8 mouse cellular contexts compared by ENCODE assay signal in genomic region chr8:119862749-119863148, GRCm38 (mm10). TPM values are rescaled to one million over a fixed set of nuclear protein-coding genes. Genes with fewer than 3 reads are reported as not detected.
DNase-seq lines count a peak whose midpoint lies in the region; ATAC-seq and TF ChIP-seq lines count a peak whose summit lies in the region.

No protein-coding gene starts in this region.

- peak overlapping the region; percentile 93 for H3K4me3 ChIP-seq in heart, embryonic 10.5 days
- peak overlapping the region; percentile 54 to 84 (median 71) for H3K4me3 ChIP-seq in CH12.LX (replicated peaks in 1 of 3; ENCODE audit: low read depth in 2 of 3, low read length in 2 of 3, poor library complexity in 1 of 3)
- H3K4me3 ChIP-seq in forebrain, embryonic 11.5 days (ENCODE audit: low read depth, low read length) = peak overlapping the region; percentile 73
- peak overlapping the region; percentile 59 to 71 for H3K4me3 ChIP-seq in liver, embryonic 14.5 days (ENCODE audit: insufficient read depth in 1 of 2, low read depth in 2 of 2, low read length in 2 of 2)

- in situ Hi-C loops in CH12.LX (cut with MboI; ENCODE audit: low pct_ligation_motif_present, low pct_unique_long_range_greater_than_20kb, low sequenced_read_pairs) = no loop called here

- H3K4me1 ChIP-seq in heart, embryonic 10.5 days = peaks cover 34% of the 10 kb centered on the region
- peaks cover 0 to 14% of the 10 kb centered on the region in 2 experiments; a peak in 2 of 4 replicates for H3K4me1 ChIP-seq in CH12.LX (ENCODE audit: control insufficient read depth in 1 of 2, insufficient read depth in 2 of 2)
- no peaks in the 10 kb centered on the region; the same call in 1 of the 2 replicates for H3K4me1 ChIP-seq in forebrain, embryonic 11.5 days (replicated peaks; ENCODE audit: control insufficient read depth, insufficient read depth, low read length)
- peaks cover 0 to 7% of the 10 kb centered on the region in 2 experiments; a peak in 3 of 4 replicates for H3K4me1 ChIP-seq in liver, embryonic 14.5 days (replicated peaks; ENCODE audit: control insufficient read depth in 2 of 2, insufficient read depth in 2 of 2, low read length in 1 of 2)

- ATAC-seq in forebrain, embryonic 11.5 days (replicated peaks; ENCODE audit: low FRiP score) = no peak
- ATAC-seq in liver, embryonic 14.5 days (ENCODE audit: insufficient read depth) = no peak

- DNase-seq in heart, embryonic 10.5 days (ENCODE audit: low spot score) = no peak
- no peak for DNase-seq in heart, postnatal 4 days
- no peak for DNase-seq in CH12.LX (ENCODE audit: extremely low read depth)
- no peak for DNase-seq in forebrain, embryonic 11.5 days (ENCODE audit: low spot score)
- no peak for DNase-seq in liver, embryonic 14.5 days (ENCODE audit: low read depth in 3 of 3, low spot score in 3 of 3)
- DNase-seq in cerebellum, postnatal 10 days = no peak
- DNase-seq in gastrocnemius, postnatal 10 days = no peak
- DNase-seq in left cerebral cortex, adult 11 months (ENCODE audit: low spot score) = no peak

- TF ChIP-seq RAD21 in CH12.LX (IDR thresholded peaks at IDR 0.05; ENCODE audit: low read depth, low read length) = no peak

- 8% methylated on average over 6 of the region's 6 CpGs for WGBS in heart, embryonic 10.5 days
- WGBS in forebrain, embryonic 11.5 days = 12% methylated on average over 6 of the region's 6 CpGs
- 13% methylated on average over 6 of the region's 6 CpGs for WGBS in liver, embryonic 14.5 days (ENCODE audit: insufficient replicate concordance)

- TF ChIP-seq POLR2A in CH12.LX (IDR thresholded peaks at IDR 0.05; ENCODE audit: low read depth, low read length) = no peak

- H3K36me3 ChIP-seq in heart, embryonic 10.5 days = 0 out of 2 replicates have a peak, but pooled peaks cover 2% of the 10 kb centered on the region
- peaks cover 0 to 5% of the 10 kb centered on the region in 2 experiments for H3K36me3 ChIP-seq in CH12.LX (replicated peaks in 1 of 2; ENCODE audit: control insufficient read depth in 1 of 2, insufficient read depth in 1 of 2, low read length in 1 of 2)
- H3K36me3 ChIP-seq in forebrain, embryonic 11.5 days (ENCODE audit: control insufficient read depth, insufficient read depth, low read length) = no peaks in the 10 kb centered on the region
- no peaks in the 10 kb centered on the region for H3K36me3 ChIP-seq in liver, embryonic 14.5 days (replicated peaks; ENCODE audit: control insufficient read depth, insufficient read depth, low read depth)

- H3K27me3 ChIP-seq in heart, embryonic 10.5 days (ENCODE audit: insufficient read depth, poor library complexity, severe bottlenecking) = peaks cover 47% of the 10 kb centered on the region
- peaks cover 21% of the 10 kb centered on the region for H3K27me3 ChIP-seq in CH12.LX (replicated peaks)
- no peaks in the 10 kb centered on the region for H3K27me3 ChIP-seq in forebrain, embryonic 11.5 days (ENCODE audit: control insufficient read depth, insufficient read depth, low read length)
- no peaks in the 10 kb centered on the region for H3K27me3 ChIP-seq in liver, embryonic 14.5 days (ENCODE audit: control insufficient read depth, insufficient read depth, low read length)

- TF ChIP-seq CTCF in CH12.LX (conservative IDR thresholded peaks at IDR 0.05 in 1 of 2, IDR thresholded peaks at IDR 0.05 in 1 of 2; ENCODE audit: low read depth in 2 of 2, low read length in 2 of 2) = no peak
- TF ChIP-seq CTCF in liver, embryonic 14.5 days (IDR thresholded peaks at IDR 0.05; ENCODE audit: low read depth) = no peak

- H3K9me3 ChIP-seq in heart, embryonic 10.5 days = no peaks in the 10 kb centered on the region
- peaks cover 13% of the 10 kb centered on the region for H3K9me3 ChIP-seq in CH12.LX (replicated peaks; ENCODE audit: low read length)
- H3K9me3 ChIP-seq in forebrain, embryonic 11.5 days (ENCODE audit: control insufficient read depth, low read length) = no peaks in the 10 kb centered on the region
- no peaks in the 10 kb centered on the region for H3K9me3 ChIP-seq in liver, embryonic 14.5 days (ENCODE audit: control insufficient read depth, low read length)

- no peaks in the 10 kb centered on the region for H3K79me2 ChIP-seq in CH12.LX (replicated peaks; ENCODE audit: control insufficient read depth, extremely low read depth, insufficient read depth, poor library complexity, severe bottlenecking)

- dilution Hi-C loops in CH12.LX (cut with MboI; ENCODE audit: extremely low pct_ligation_motif_present, extremely low pct_unique_long_range_greater_than_20kb, low sequenced_read_pairs) = no loop called here

- H3K4me2 ChIP-seq in CH12.LX (ENCODE audit: insufficient read depth, low read depth, poor library complexity, severe bottlenecking) = peak overlapping the region; percentile 55
- H3K4me2 ChIP-seq in forebrain, embryonic 11.5 days (ENCODE audit: low read depth, low read length, severe bottlenecking) = peak overlapping the region; percentile 67
- peak overlapping the region; percentile 85 for H3K4me2 ChIP-seq in liver, embryonic 14.5 days (ENCODE audit: low read depth)

- H3K27ac ChIP-seq in heart, embryonic 10.5 days = peak overlapping the region; percentile 91; the same call in 1 of the 2 replicates
- H3K27ac ChIP-seq in CH12.LX (ENCODE audit: insufficient read depth, low read depth) = no peak overlapping the region
- H3K27ac ChIP-seq in forebrain, embryonic 11.5 days (ENCODE audit: low read depth, low read length) = no peak overlapping the region
- no peak overlapping the region for H3K27ac ChIP-seq in liver, embryonic 14.5 days

- no peak for TF ChIP-seq EP300 in CH12.LX (IDR thresholded peaks at IDR 0.05; ENCODE audit: low read length)
- TF ChIP-seq EP300 in liver, embryonic 14.5 days (IDR thresholded peaks at IDR 0.05; ENCODE audit: low read depth) = no peak

- peak overlapping the region; percentile 67; the same call in 1 of the 2 replicates for H3K9ac ChIP-seq in CH12.LX (ENCODE audit: insufficient read depth, low read depth)
- peak overlapping the region; percentile 85 for H3K9ac ChIP-seq in forebrain, embryonic 11.5 days (ENCODE audit: low read length)
- H3K9ac ChIP-seq in liver, embryonic 14.5 days (replicated peaks) = peak overlapping the region; percentile 46

TF ChIP-seq in CH12.LX, 34 proteins besides CTCF, POLR2A, EP300 and RAD21:
- no peak for TF ChIP-seq SMC3 (IDR thresholded peaks at IDR 0.05; ENCODE audit: low read depth, low read length)
- no peak for TF ChIP-seq E2F4 (IDR thresholded peaks at IDR 0.05; ENCODE audit: insufficient replicate concordance, low read depth, low read length)
- TF ChIP-seq MYC (IDR thresholded peaks at IDR 0.05; ENCODE audit: low read depth, low read length) = no peak
- TF ChIP-seq MAZ (IDR thresholded peaks at IDR 0.05; ENCODE audit: low read depth, low read length) = no peak
- no peak for TF ChIP-seq TCF12 (IDR thresholded peaks at IDR 0.05; ENCODE audit: low read depth, low read length)
- TF ChIP-seq PAX5 (IDR thresholded peaks at IDR 0.05; ENCODE audit: low read length) = no peak
- TF ChIP-seq MXI1 (IDR thresholded peaks at IDR 0.05; ENCODE audit: low read depth, low read length) = no peak
- TF ChIP-seq BHLHE40 (IDR thresholded peaks at IDR 0.05; ENCODE audit: low read depth, low read length) = no peak
- TF ChIP-seq UBTF (IDR thresholded peaks at IDR 0.05; ENCODE audit: low read depth, low read length) = no peak
- TF ChIP-seq JUN (IDR thresholded peaks at IDR 0.05; ENCODE audit: insufficient read depth, low read depth, low read length) = no peak

RNA-seq across cellular contexts. Expression of gene Klhl36, which starts 0.7 kb away (rescaled TPM):
- polyA plus RNA-seq in heart, embryonic 10.5 days (2016; fragmentation: Nextera tagmentation; extraction: Ambion mirVana) = 9.6 and 10.1 TPM in 2 replicates
- total RNA-seq in heart, postnatal 4 days (2021) = 1 to 10 TPM; 4.7 to 4.8 TPM
- total RNA-seq in CH12.LX (2012; rRNA removed) (5.2 and 7.9 TPM in 2 replicates), CH12.LX (2014; rRNA removed) (3.0 and 3.4 TPM in 2 replicates)
- 3.1 and 3.8 TPM in 2 replicates for polyA plus RNA-seq in CH12.LX (2012; ENCODE audit: insufficient read length, low read depth)
- polyA plus RNA-seq in forebrain, embryonic 11.5 days (2014; fragmentation: Nextera tagmentation; extraction: Ambion mirVana) = 7.3 and 9.9 TPM in 2 replicates
- 2.5 TPM in 2 replicates for polyA plus RNA-seq in liver, embryonic 14.5 days (2012; rRNA removed)
- polyA plus RNA-seq in liver, embryonic 14.5 days (2014; fragmentation: Nextera tagmentation; extraction: Ambion mirVana) = 2.7 and 3.3 TPM in 2 replicates
- 1 to 10 TPM; 2.9 to 3.9 TPM for total RNA-seq in gastrocnemius, postnatal 10 days (2021)

RNA-seq across cellular contexts. Expression of gene Cotl1, which starts 22.4 kb away (rescaled TPM):
- 55.7 and 62.0 TPM in 2 replicates for polyA plus RNA-seq in heart, embryonic 10.5 days (2016; fragmentation: Nextera tagmentation; extraction: Ambion mirVana)
- total RNA-seq in heart, postnatal 4 days (2021) = 10 to 100 TPM; 51.5 to 56.0 TPM
- total RNA-seq in CH12.LX (2012; rRNA removed) = 59.6 and 69.1 TPM in 2 replicates
- 135 and 139 TPM in 2 replicates for total RNA-seq in CH12.LX (2014; rRNA removed)
- 349 and 375 TPM in 2 replicates for polyA plus RNA-seq in CH12.LX (2012; ENCODE audit: insufficient read length, low read depth)
- polyA plus RNA-seq in forebrain, embryonic 11.5 days (2014; fragmentation: Nextera tagmentation; extraction: Ambion mirVana) = 167 and 251 TPM in 2 replicates
- 57.0 and 59.6 TPM in 2 replicates for polyA plus RNA-seq in liver, embryonic 14.5 days (2012; rRNA removed)
- 77.7 and 88.7 TPM in 2 replicates for polyA plus RNA-seq in liver, embryonic 14.5 days (2014; fragmentation: Nextera tagmentation; extraction: Ambion mirVana)
- 10 to 100 TPM; 38.3 to 41.8 TPM for total RNA-seq in gastrocnemius, postnatal 10 days (2021)

RNA-seq across cellular contexts. Expression of gene Usp10, which starts 47.4 kb away (rescaled TPM):
- 155 and 187 TPM in 2 replicates for polyA plus RNA-seq in heart, embryonic 10.5 days (2016; fragmentation: Nextera tagmentation; extraction: Ambion mirVana)
- 10 to 100 TPM; 80.8 to 86.6 TPM for total RNA-seq in heart, postnatal 4 days (2021)
- 152 and 167 TPM in 2 replicates for total RNA-seq in CH12.LX (2012; rRNA removed)
- total RNA-seq in CH12.LX (2014; rRNA removed) = 72.3 and 80.0 TPM in 2 replicates
- 125 and 161 TPM in 2 replicates for polyA plus RNA-seq in CH12.LX (2012; ENCODE audit: insufficient read length, low read depth)
- 209 and 210 TPM in 2 replicates for polyA plus RNA-seq in forebrain, embryonic 11.5 days (2014; fragmentation: Nextera tagmentation; extraction: Ambion mirVana)
- polyA plus RNA-seq in liver, embryonic 14.5 days (2012; rRNA removed) = 23.8 and 47.0 TPM in 2 replicates
- polyA plus RNA-seq in liver, embryonic 14.5 days (2014; fragmentation: Nextera tagmentation; extraction: Ambion mirVana) = 59.0 and 60.8 TPM in 2 replicates
- 10 to 100 TPM; 57.4 to 65.4 TPM for total RNA-seq in gastrocnemius, postnatal 10 days (2021)

RNA-seq across cellular contexts. Expression of gene Gm20388, which starts 47.9 kb away (rescaled TPM):
- polyA plus RNA-seq in heart, embryonic 10.5 days (2016; fragmentation: Nextera tagmentation; extraction: Ambion mirVana) = 1.4 and 4.5 TPM in 2 replicates
- total RNA-seq in heart, postnatal 4 days (2021) = 1 to 10 TPM in 1 of 2 experiments, not detected in 1; 5.8 TPM
- total RNA-seq in CH12.LX (2012; rRNA removed) = 16.5 and 26.3 TPM in 2 replicates
- total RNA-seq in CH12.LX (2014; rRNA removed) = 11.9 and 14.8 TPM in 2 replicates
- polyA plus RNA-seq in CH12.LX (2012; ENCODE audit: insufficient read length, low read depth) = 22.2 and 27.2 TPM in 2 replicates
- polyA plus RNA-seq in forebrain, embryonic 11.5 days (2014; fragmentation: Nextera tagmentation; extraction: Ambion mirVana) = not detected in 2 replicates
- polyA plus RNA-seq in liver, embryonic 14.5 days (2012; rRNA removed) = 8.5 and 9.7 TPM in 2 replicates
- polyA plus RNA-seq in liver, embryonic 14.5 days (2014; fragmentation: Nextera tagmentation; extraction: Ambion mirVana) = not detected in 2 replicates
- total RNA-seq in gastrocnemius, postnatal 10 days (2021) = 1 to 10 TPM; 2.9 to 6.0 TPM
